Mouse (Mus musculus): ENCODE data around the gene Txndc11. TPM values are rescaled to one million over a fixed set of nuclear protein-coding genes. Genes with fewer than 3 reads are reported as not detected.

The Txndc11 gene
- polyA plus RNA-seq, 1 experiment from 2014 or later, result 33.9 TPM

DNA sequence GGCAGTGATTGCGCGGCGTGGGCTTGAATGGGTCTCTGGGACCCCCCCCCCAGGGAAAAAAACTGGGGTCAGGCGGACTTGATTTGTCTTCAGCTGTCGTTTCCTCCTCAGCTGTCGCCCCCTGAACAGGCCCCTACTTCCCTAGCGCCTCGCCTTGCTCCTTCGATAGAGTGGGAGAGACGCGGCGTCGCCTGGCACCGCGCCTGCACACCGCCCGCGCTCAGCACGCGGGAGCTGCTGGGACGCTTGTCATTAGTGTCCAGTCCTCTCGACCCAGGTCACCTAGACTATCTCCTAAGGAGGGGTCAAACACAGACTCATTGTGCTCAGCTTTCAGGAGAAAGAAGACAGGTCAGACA is 67.6 kb downstream of the Txndc11 start:
- H3K4me3 ChIP-seq (ENCODE audit: low read depth, low read length), result peak overlapping the region; percentile 88
- 0% methylated on average over 22 of the region's 22 CpGs for WGBS
- H3K4me1 ChIP-seq (ENCODE audit: control insufficient read depth, insufficient read depth, low read length), result peaks cover 18% of the 10 kb centered on the region
- peak; percentile 74 for DNase-seq (ENCODE audit: low spot score)
- peak overlapping the region; percentile 91 for H3K27ac ChIP-seq (replicated peaks; ENCODE audit: low read depth, low read length)
- no peaks in the 10 kb centered on the region for H3K9me3 ChIP-seq (replicated peaks; ENCODE audit: control insufficient read depth, low read length)
- peak; percentile 44 for ATAC-seq (replicated peaks; ENCODE audit: insufficient number of reproducible peaks, low FRiP score, low TSS enrichment, low read depth)
- H3K27me3 ChIP-seq (ENCODE audit: control insufficient read depth, insufficient read depth, low read length), result no peaks in the 10 kb centered on the region
- H3K9ac ChIP-seq (replicated peaks; ENCODE audit: low read length), result peak overlapping the region; percentile 98
- H3K4me2 ChIP-seq (ENCODE audit: low read depth, low read length), result peak overlapping the region; percentile 85
- H3K36me3 ChIP-seq (replicated peaks; ENCODE audit: control insufficient read depth, insufficient read depth, low read depth, low read length), result no peaks in the 10 kb centered on the region

- no peaks in the 10 kb centered on the region for H3K9me3 ChIP-seq (replicated peaks; ENCODE audit: control insufficient read depth, low read length)
- H3K36me3 ChIP-seq (replicated peaks; ENCODE audit: control insufficient read depth, insufficient read depth, low read depth, low read length), result no peaks in the 10 kb centered on the region
- peak within 1 kb of the TSS; percentile 88 for H3K4me3 ChIP-seq (ENCODE audit: low read depth, low read length)
- ATAC-seq (replicated peaks; ENCODE audit: insufficient number of reproducible peaks, low FRiP score, low TSS enrichment, low read depth), result peak; percentile 96
- peak within 1 kb of the TSS; percentile 85 for H3K4me2 ChIP-seq (ENCODE audit: low read depth, low read length)
- peak within 1 kb of the TSS; percentile 91 for H3K27ac ChIP-seq (replicated peaks; ENCODE audit: low read depth, low read length)
- H3K9ac ChIP-seq (replicated peaks; ENCODE audit: low read length), result peak within 1 kb of the TSS; percentile 98
- peak; percentile 100 for DNase-seq (ENCODE audit: low spot score)
- no peaks in the 10 kb centered on the region for H3K27me3 ChIP-seq (ENCODE audit: control insufficient read depth, insufficient read depth, low read length)
- peaks cover 18% of the 10 kb centered on the region for H3K4me1 ChIP-seq (ENCODE audit: control insufficient read depth, insufficient read depth, low read length)
- under 1% methylated on average over 77 of the region's 78 CpGs for WGBS
Measured at GRCm38 (mm10) chr16:11066029-11066832, 68.2 kb downstream of the Txndc11 start, which contains the start of gene Litaf. TSS of gene Litaf (minus strand) at chr16:11066157.

DNA sequence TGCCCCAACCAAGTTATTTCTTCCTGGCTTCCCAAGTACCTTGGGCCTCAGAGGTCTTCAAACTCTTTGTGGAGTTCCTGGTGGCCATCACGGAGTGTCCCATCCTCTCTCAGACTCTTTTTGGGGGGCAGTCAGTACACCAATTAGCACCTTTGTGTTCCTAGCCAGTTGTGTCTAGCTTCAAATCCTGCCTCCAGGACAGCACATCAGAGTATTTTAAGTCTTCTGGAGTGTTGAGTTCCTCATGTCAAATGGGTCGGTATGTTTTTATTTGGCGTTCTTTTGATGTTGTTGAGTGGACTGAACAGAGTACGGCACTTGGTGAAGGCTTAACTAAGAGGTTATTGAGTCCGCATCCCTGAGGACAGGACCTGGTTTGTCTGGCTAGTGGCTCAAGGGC is 69.0 kb downstream of the Txndc11 start:
- Histone ChIP-seq H3K4me1 (ENCODE audit: control insufficient read depth, insufficient read depth, low read length) (peaks cover 18% of the 10 kb centered on the region), H3K9me3 (replicated peaks; ENCODE audit: control insufficient read depth, low read length) (no peaks in the 10 kb centered on the region), H3K27ac (replicated peaks; ENCODE audit: low read depth, low read length) (no peak overlapping the region), H3K9ac (replicated peaks; ENCODE audit: low read length) (peak overlapping the region; percentile 98), H3K36me3 (replicated peaks; ENCODE audit: control insufficient read depth, insufficient read depth, low read depth, low read length) (no peaks in the 10 kb centered on the region), H3K27me3 (ENCODE audit: control insufficient read depth, insufficient read depth, low read length) (no peaks in the 10 kb centered on the region), H3K4me2 (ENCODE audit: low read depth, low read length) (peak overlapping the region; percentile 32; the same call in 1 of the 2 replicates), H3K4me3 (ENCODE audit: low read depth, low read length) (peak overlapping the region; percentile 88)
- 58% methylated on average over 5 of the region's 5 CpGs for WGBS
- no peak for ATAC-seq (replicated peaks; ENCODE audit: insufficient number of reproducible peaks, low FRiP score, low TSS enrichment, low read depth)
- no peak for DNase-seq (ENCODE audit: low spot score)

DNA sequence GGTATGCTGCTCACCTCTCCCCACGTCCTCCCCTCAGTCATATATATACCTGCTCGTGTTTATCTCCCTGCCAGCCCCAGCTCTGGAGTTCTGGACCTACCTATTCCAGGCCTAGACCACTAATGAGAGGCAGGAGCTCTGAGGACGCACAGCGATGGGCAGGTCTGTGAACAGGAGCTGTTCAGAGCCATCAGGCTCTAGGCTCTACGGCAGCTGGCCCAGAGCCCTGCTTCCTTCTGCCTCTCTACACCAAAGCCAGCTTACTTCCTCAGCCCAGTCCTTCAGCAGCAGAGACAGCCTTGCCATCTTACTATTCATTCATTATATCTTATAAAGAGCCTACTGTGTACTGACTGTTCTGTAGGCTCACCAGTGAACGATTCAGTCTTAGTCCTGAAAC is 69.7 kb downstream of the Txndc11 start:
- Histone ChIP-seq H3K4me1 (ENCODE audit: control insufficient read depth, insufficient read depth, low read length) (peaks cover 17% of the 10 kb centered on the region), H3K9me3 (replicated peaks; ENCODE audit: control insufficient read depth, low read length) (no peaks in the 10 kb centered on the region), H3K27ac (replicated peaks; ENCODE audit: low read depth, low read length) (no peak overlapping the region), H3K27me3 (ENCODE audit: control insufficient read depth, insufficient read depth, low read length) (no peaks in the 10 kb centered on the region), H3K4me3 (ENCODE audit: low read depth, low read length) (no peak overlapping the region), H3K36me3 (replicated peaks; ENCODE audit: control insufficient read depth, insufficient read depth, low read depth, low read length) (no peaks in the 10 kb centered on the region), H3K9ac (replicated peaks; ENCODE audit: low read length) (no peak overlapping the region), H3K4me2 (ENCODE audit: low read depth, low read length) (no peak overlapping the region)
- no peak for ATAC-seq (replicated peaks; ENCODE audit: insufficient number of reproducible peaks, low FRiP score, low TSS enrichment, low read depth)
- 88% methylated on average over 6 of the region's 6 CpGs for WGBS
- DNase-seq (ENCODE audit: low spot score), result no peak

- no peak overlapping the region for H3K9ac ChIP-seq (replicated peaks; ENCODE audit: low read length)
- no peaks in the 10 kb centered on the region for H3K9me3 ChIP-seq (replicated peaks; ENCODE audit: control insufficient read depth, low read length)
- H3K4me2 ChIP-seq (ENCODE audit: low read depth, low read length), result no peak overlapping the region
- no peak overlapping the region for H3K4me3 ChIP-seq (ENCODE audit: low read depth, low read length)
- no peaks in the 10 kb centered on the region for H3K36me3 ChIP-seq (replicated peaks; ENCODE audit: control insufficient read depth, insufficient read depth, low read depth, low read length)
- H3K4me1 ChIP-seq (ENCODE audit: control insufficient read depth, insufficient read depth, low read length), result peaks cover 13% of the 10 kb centered on the region
- H3K27me3 ChIP-seq (ENCODE audit: control insufficient read depth, insufficient read depth, low read length), result no peaks in the 10 kb centered on the region
- no peak for DNase-seq (ENCODE audit: low spot score)
- H3K27ac ChIP-seq (replicated peaks; ENCODE audit: low read depth, low read length), result no peak overlapping the region
- no peak for ATAC-seq (replicated peaks; ENCODE audit: insufficient number of reproducible peaks, low FRiP score, low TSS enrichment, low read depth)
- WGBS, result 89% methylated on average over 4 of the region's 4 CpGs
Measured at GRCm38 (mm10) chr16:11064341-11064740, 70.1 kb downstream of the Txndc11 start.

DNA sequence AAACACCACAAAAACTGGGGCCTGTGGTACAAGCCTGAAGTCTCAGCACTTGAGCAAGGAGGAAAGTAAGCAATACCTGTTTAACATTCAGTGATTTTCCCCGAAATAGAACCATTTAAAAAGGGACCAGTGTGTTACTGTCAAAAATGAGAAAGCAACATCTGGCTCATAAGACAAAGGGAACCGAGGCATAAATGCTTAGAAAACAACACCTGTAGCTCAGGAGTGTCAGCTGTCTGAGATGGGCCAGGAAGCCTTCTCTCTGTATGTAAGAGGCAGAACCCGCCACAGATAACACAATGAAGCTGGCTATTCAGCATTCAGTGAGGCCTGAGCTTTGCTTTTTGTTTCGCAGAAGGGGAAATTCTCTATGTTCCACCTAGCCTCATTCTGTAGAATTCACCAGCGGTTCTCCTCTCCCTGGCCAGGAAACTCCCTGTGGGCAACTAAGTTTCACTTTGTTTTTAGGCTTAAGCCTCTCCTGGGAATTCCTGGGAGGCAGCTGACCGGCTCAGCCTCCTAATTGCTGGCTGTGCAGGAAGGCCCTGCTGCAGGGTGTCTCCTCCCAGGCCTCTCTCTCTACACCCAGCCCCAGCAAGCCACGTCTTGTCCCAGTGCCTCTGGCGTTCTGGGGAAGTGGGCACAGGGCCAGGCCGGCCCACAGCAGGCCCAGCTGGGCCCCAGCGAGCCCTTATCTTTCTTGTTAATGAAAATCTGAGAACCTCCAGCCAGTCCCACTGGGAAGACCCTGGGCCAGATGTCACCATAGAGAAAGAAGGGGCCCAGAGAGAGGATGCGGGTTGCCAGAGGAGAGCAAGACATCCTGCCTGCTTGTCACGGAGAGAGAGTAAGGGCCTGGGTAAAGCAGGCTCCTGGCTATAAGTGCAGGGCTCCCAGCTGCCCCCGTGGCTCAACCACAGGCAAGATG is 71.4 kb downstream of the Txndc11 start:
- Histone ChIP-seq H3K9me3 (replicated peaks; ENCODE audit: control insufficient read depth, low read length) (no peaks in the 10 kb centered on the region), H3K27ac (replicated peaks; ENCODE audit: low read depth, low read length) (peak overlapping the region; percentile 48), H3K27me3 (ENCODE audit: control insufficient read depth, insufficient read depth, low read length) (no peaks in the 10 kb centered on the region), H3K36me3 (replicated peaks; ENCODE audit: control insufficient read depth, insufficient read depth, low read depth, low read length) (no peaks in the 10 kb centered on the region), H3K4me3 (ENCODE audit: low read depth, low read length) (no peak overlapping the region), H3K4me1 (ENCODE audit: control insufficient read depth, insufficient read depth, low read length) (peaks cover 7% of the 10 kb centered on the region), H3K4me2 (ENCODE audit: low read depth, low read length) (no peak overlapping the region), H3K9ac (replicated peaks; ENCODE audit: low read length) (peak overlapping the region; percentile 30)
- ATAC-seq (replicated peaks; ENCODE audit: insufficient number of reproducible peaks, low FRiP score, low TSS enrichment, low read depth) (0 out of 2 replicates have a peak, but pooled peaks have one; percentile 10), DNase-seq (ENCODE audit: low spot score) (peak; percentile 46)
- 26% methylated on average over 13 of the region's 13 CpGs for WGBS

DNA sequence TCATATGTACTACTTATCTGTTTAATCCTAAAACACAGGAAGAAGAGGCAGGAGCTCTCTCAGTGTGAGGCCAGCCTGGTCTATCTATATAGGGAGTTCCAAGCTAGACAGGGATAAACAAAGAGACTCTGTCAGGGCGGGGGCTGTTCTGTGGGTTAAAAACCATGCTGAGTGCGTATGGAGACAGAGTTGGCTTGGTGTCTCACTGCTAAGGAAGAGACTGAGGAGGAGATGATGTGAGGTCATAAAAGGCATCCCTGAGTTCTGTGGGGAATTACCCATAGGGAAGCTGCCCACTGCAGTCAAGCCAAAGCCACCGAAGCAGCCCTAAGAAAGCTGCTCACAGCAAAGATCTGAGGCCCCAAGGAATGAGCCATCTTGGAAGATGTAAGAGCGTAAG is 73.8 kb downstream of the Txndc11 start, which contains the start of gene Snn:
Snn (plus strand) TSS at position 301 of the 400 bp plus-strand sequence.
- Histone ChIP-seq H3K9me3 (replicated peaks; ENCODE audit: control insufficient read depth, low read length) (no peaks in the 10 kb centered on the region), H3K4me2 (ENCODE audit: low read depth, low read length) (no peak within 1 kb of the TSS), H3K36me3 (replicated peaks; ENCODE audit: control insufficient read depth, insufficient read depth, low read depth, low read length) (no peaks in the 10 kb centered on the region)

More for the DNA sequence above, 73.8 kb downstream of the Txndc11 start, which contains the start of gene Snn:
- ATAC-seq (replicated peaks; ENCODE audit: insufficient number of reproducible peaks, low FRiP score, low TSS enrichment, low read depth) (no peak), DNase-seq (ENCODE audit: low spot score) (no peak)
- Histone ChIP-seq H3K4me3 (ENCODE audit: low read depth, low read length) (no peak within 1 kb of the TSS), H3K27me3 (ENCODE audit: control insufficient read depth, insufficient read depth, low read length) (no peaks in the 10 kb centered on the region), H3K9ac (replicated peaks; ENCODE audit: low read length) (no peak within 1 kb of the TSS), H3K27ac (replicated peaks; ENCODE audit: low read depth, low read length) (no peak within 1 kb of the TSS), H3K4me1 (ENCODE audit: control insufficient read depth, insufficient read depth, low read length) (peaks cover 3% of the 10 kb centered on the region)
- WGBS, result 84% methylated on average over 4 of the region's 4 CpGs
